Mouse (Mus musculus) kidney, adult 2 months (tissue): ENCODE measurements around the gene 1110032A03Rik. TPM values are rescaled to one million over a fixed set of nuclear protein-coding genes. Genes with fewer than 3 reads are reported as not detected.

ENCODE experiments used
- DNase-seq: peaks from one replicate; pipeline ENCODE4 v3.0.0; 2021
- H3K27ac ChIP-seq: fragments of 200-500 bp; 2 replicates; pipeline ENCODE4 v1.5.1; 2012; ENCODE audit warnings: low read depth, low read length, control low read depth, inconsistent platforms; ENCODE audit not compliant: insufficient read depth
- H3K27me3 ChIP-seq: fragments of 200-500 bp; replicated peaks from 2 replicates; pipeline ENCODE4 v1.6.1; 2012; ENCODE audit warnings: mild to moderate bottlenecking, moderate library complexity, low read length, inconsistent platforms; ENCODE audit not compliant: control insufficient read depth, insufficient read depth
- H3K36me3 ChIP-seq: fragments of 200-500 bp; 2 replicates; pipeline ENCODE4 v1.6.1; 2012; ENCODE audit warnings: mild to moderate bottlenecking, moderate library complexity, low read length, inconsistent platforms; ENCODE audit not compliant: control insufficient read depth, insufficient read depth
- H3K4me1 ChIP-seq: fragments of 200-500 bp; 2 replicates; pipeline ENCODE4 v1.6.1; 2011; ENCODE audit warnings: low read length; ENCODE audit not compliant: control insufficient read depth, insufficient read depth
- H3K4me3 ChIP-seq: fragments of 200-500 bp; 2 replicates; pipeline ENCODE4 v1.5.1; 2011; ENCODE audit warnings: mild to moderate bottlenecking, low read depth, low read length, control low read depth; ENCODE audit not compliant: insufficient read depth
- CTCF ChIP-seq: fragments of 200-500 bp; conservative IDR thresholded peaks from 2 replicates; pipeline ENCODE4 v1.5.1; 2011; ENCODE audit warnings: low read depth, mild to moderate bottlenecking, control low read depth, low read length, moderate library complexity, mixed read lengths; ENCODE audit not compliant: insufficient read depth, insufficient read length
- POLR2A ChIP-seq: fragments of 200-500 bp; IDR thresholded peaks from one replicate; pipeline ENCODE4 v1.6.1; 2011; ENCODE audit warnings: low read depth, low read length, control low read depth
- WGBS: fragments of 180-500 bp; shearing (Covaris S2); methylation state at CpG from one replicate; pipeline ENCODE4 v1.1.7; 2018; 5-methylcytosine and 5-hydroxymethylcytosine counted together
- polyA plus RNA-seq: library from polyadenylated mRNA; depleted of rRNA; stranded (reverse); fragments of >200 nt; gene quantifications from 2 replicates; pipeline ENCODE4 v1.2.3, GENCODE M21; 2012

1110032A03Rik gene
- polyA plus RNA-seq, 1 experiment = 97.4 TPM

DNA sequence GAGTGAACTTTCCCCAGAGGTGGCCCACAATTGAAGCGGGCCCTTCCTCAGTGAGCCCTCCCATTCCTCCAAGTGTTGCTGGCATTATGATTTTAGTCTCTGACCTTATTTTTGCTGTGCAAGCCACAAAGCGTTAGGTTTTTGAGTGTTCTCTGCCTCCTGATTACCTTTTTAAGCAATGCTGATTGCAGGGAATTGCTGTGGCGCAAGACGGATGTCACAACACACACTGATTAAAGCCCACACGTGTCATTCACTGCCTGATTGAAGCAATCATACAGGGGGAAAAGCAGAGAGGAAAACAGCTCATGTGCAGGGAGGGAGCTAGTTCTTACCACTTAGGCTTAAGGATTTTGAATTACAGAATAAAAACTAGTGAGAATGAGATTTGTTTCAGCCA lies 23.0 kb upstream of the 1110032A03Rik start:
- H3K36me3 ChIP-seq = no peaks in the 10 kb centered on the region; the same call in 1 of the 2 replicates
- H3K27me3 ChIP-seq = no peaks in the 10 kb centered on the region
- H3K4me1 ChIP-seq = no peaks in the 10 kb centered on the region
- H3K27ac ChIP-seq = no peak overlapping the region
- H3K4me3 ChIP-seq = no peak overlapping the region
- DNase-seq = peak; percentile 4
- WGBS = 80% methylated on average over 5 of the region's 5 CpGs
- TF ChIP-seq CTCF (no peak), POLR2A (no peak)

DNA sequence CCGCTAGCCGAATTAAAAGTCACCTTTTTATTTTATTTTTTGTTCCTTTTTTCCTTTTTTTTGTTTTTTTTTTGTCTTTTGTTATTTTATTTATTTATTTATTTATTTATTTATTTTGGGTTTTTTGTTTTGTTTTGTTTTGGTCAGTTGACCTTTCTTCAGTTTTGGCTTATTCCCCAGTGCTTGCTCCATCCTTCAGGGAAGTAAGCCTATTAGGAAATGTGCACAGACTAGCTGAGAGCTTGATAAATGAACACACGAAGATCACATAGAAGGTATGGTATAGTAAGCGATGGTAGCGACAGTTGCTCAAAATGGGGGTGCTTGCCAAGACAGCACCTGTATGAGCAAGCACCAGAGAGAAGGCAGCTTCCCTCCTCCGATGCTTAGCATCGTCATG lies 22.3 kb upstream of the 1110032A03Rik start:
- 96% methylated on average over 7 of the region's 7 CpGs for WGBS
- Histone ChIP-seq H3K36me3 (no peaks in the 10 kb centered on the region; the same call in 1 of the 2 replicates), H3K4me3 (no peak overlapping the region), H3K4me1 (no peaks in the 10 kb centered on the region), H3K27me3 (no peaks in the 10 kb centered on the region), H3K27ac (no peak overlapping the region)
- DNase-seq = no peak
- no peak for TF ChIP-seq POLR2A
- no peak for TF ChIP-seq CTCF

DNA sequence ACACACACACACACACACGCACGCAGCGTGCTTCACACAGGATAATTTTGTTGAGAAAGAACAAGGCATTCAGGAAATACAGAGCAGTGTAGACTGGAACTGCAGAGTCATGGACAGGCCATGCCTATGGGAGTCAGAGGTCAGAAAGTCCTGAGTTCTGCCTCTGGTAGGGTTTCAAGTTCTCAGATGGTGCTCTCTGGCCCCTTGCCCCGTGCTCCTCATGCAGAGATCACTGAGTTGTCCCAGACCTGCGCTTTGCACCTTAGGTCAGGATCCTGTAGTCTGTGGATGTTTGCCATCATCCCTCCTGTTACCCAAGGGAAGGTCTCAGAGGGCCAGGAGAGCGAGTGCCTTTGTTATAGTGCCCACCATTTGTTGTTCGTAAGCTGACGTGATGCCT lies 21.5 kb upstream of the 1110032A03Rik start:
- WGBS = 85% methylated on average over 8 of the region's 8 CpGs
- DNase-seq = peak; percentile 58
- TF ChIP-seq CTCF = no peak
- TF ChIP-seq POLR2A = no peak
- Histone ChIP-seq H3K4me3 (no peak overlapping the region), H3K27ac (no peak overlapping the region), H3K36me3 (no peaks in the 10 kb centered on the region; the same call in 1 of the 2 replicates), H3K4me1 (no peaks in the 10 kb centered on the region), H3K27me3 (no peaks in the 10 kb centered on the region)

DNA sequence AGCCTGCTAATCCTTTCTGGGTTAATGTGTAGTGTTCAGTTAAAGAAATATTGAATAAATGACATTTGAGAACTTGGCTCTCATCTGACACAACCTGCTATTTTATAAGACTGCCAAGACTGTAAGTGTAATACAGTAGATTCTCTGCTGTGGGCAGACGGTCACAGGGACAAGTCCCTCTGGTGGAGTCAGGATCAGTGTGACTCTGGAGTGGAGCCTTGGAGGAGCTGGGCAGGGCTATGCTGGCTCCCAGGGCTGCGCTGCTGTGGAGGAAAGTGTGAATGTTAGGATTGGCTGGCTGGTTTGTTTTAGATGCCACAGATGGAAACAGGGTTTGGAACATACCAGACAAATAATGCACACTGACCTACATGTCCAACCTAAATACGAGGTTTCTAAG lies 19.9 kb upstream of the 1110032A03Rik start:
- Histone ChIP-seq H3K4me3 (no peak overlapping the region), H3K27me3 (no peaks in the 10 kb centered on the region), H3K36me3 (no peaks in the 10 kb centered on the region; the same call in 1 of the 2 replicates), H3K4me1 (no peaks in the 10 kb centered on the region), H3K27ac (no peak overlapping the region)
- 83% methylated on average over 3 of the region's 3 CpGs for WGBS
- DNase-seq = no peak
- TF ChIP-seq POLR2A (no peak), CTCF (no peak)

DNA sequence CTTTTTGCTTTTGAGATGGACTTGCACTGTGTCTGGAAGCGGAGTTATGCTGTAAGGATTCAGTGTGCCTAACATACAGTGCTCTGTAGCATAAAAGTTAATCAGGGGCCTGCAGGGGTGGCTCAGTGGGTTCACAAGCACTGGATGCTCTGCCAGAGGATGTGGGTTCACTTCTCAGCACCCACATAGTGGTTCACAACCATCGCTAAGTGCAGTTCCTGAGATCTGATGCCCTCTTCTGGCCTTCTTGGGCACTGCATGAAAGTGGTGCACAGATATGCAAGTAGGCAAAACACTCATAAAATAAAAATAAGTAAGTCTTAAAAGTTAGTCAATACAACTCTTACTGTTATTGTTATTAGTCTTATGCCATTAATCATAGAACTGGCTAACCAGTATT lies 6.8 kb upstream of the 1110032A03Rik start:
- no peak for TF ChIP-seq POLR2A
- peak; percentile 55 for TF ChIP-seq CTCF
- no peak overlapping the region for H3K27ac ChIP-seq
- no peaks in the 10 kb centered on the region for H3K4me1 ChIP-seq
- H3K4me3 ChIP-seq = no peak overlapping the region
- H3K27me3 ChIP-seq = no peaks in the 10 kb centered on the region
- peak; percentile 45 for DNase-seq
- 91% methylated on average over 2 of the region's 2 CpGs for WGBS
- no peaks in the 10 kb centered on the region for H3K36me3 ChIP-seq

DNA sequence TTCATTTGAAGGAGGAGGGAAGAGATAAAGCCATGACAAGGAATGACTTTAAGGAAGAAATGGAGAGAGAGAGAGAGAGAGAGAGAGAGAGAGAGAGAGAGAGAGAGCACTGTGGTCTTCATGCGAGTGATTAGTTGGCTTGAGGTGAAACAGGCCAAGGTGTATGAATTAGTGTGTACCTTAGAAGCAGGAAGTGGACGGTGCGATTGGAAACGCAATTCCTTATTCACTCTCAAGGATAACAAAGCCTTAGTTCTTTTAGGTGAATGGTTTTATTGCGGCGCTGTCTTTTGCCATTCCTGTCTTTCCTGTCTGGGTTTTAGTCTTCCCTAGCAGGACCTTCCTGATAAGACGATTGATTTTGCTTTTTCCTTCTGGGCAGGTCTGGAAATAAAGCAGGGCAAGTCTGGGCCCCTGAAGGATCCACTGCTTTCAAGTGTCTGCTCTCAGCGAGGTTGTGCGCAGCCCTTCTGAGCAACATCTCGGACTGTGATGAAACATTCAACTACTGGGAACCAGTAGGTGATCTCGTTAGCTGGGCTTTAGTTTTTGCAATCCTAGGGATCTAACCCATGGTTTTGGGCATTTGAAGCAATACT lies 941 bp upstream of the 1110032A03Rik start:
- 65% methylated on average over 11 of the region's 11 CpGs for WGBS
- H3K27ac ChIP-seq = no peak overlapping the region

DNA sequence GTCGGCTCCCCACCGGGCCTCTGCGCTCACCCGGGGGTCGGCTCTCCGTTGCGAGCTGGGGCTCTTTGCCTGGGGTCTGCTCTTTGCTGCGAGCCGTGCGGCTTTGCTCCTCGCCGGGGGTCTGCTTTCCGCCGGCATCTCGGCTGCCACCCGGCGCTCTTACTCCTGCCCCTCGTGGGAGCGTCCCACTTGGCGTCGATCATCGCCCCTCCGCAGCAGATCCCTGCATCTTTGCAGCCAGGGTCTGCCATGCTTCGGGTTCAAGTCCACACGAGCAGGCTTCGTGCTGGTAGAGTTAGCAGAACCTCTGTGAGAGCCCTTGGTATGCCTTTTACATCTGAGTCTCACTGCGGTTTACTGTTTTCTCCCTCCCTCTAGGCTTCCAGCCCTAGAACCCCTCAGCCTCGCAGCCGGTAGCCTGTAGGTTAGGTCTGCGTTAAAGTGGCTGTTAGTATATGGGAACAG lies 374 bp upstream of the 1110032A03Rik start:
- DNase-seq = no peak
- Histone ChIP-seq H3K4me1 (peaks cover 16% of the 10 kb centered on the region; the same call in 1 of the 2 replicates), H3K4me3 (peak overlapping the region; percentile 81), H3K27me3 (no peaks in the 10 kb centered on the region), H3K36me3 (no peaks in the 10 kb centered on the region), H3K27ac (no peak overlapping the region)
- under 1% methylated on average over 30 of the region's 30 CpGs for WGBS
- TF ChIP-seq CTCF (no peak), POLR2A (no peak)

More for the DNA sequence above, 941 bp upstream of the 1110032A03Rik start:
- Histone ChIP-seq H3K27me3 (no peaks in the 10 kb centered on the region), H3K4me3 (peak overlapping the region; percentile 81; the same call in 1 of the 2 replicates), H3K4me1 (peaks cover 16% of the 10 kb centered on the region; the same call in 1 of the 2 replicates), H3K36me3 (no peaks in the 10 kb centered on the region)
- no peak for DNase-seq
- TF ChIP-seq POLR2A (no peak), CTCF (no peak)
